Mouse (Mus musculus) embryonic fibroblast, embryonic 13.5 days (primary cell): ENCODE results near the gene Capn12. TPM values are rescaled to one million over a fixed set of nuclear protein-coding genes. Genes with fewer than 3 reads are reported as not detected.

Source experiments
- H3K27ac ChIP-seq: 2 replicates; pipeline ENCODE4 v1.5.1; 2012; ENCODE audit warnings: low read length, control low read depth, inconsistent platforms; ENCODE audit not compliant: insufficient read depth
- H3K4me1 ChIP-seq: 2 replicates; pipeline ENCODE4 v1.6.1; 2011; ENCODE audit warnings: low read length; ENCODE audit not compliant: control insufficient read depth, insufficient read depth
- H3K4me3 ChIP-seq: 2 replicates; pipeline ENCODE4 v1.5.1; 2011; ENCODE audit warnings: mild to moderate bottlenecking, control low read depth, low read length; ENCODE audit not compliant: insufficient read depth
- CTCF ChIP-seq: IDR thresholded peaks from 2 replicates; pipeline ENCODE4 v1.5.1; 2011; ENCODE audit warnings: mild to moderate bottlenecking, control low read depth, low read length, moderate library complexity, borderline replicate concordance; ENCODE audit not compliant: insufficient read depth
- POLR2A ChIP-seq: IDR thresholded peaks from 2 replicates; pipeline ENCODE4 v1.6.1; 2011; ENCODE audit warnings: low read depth, mild to moderate bottlenecking, control low read depth, low read length, moderate library complexity
- polyA plus RNA-seq: library from polyadenylated mRNA; stranded (reverse); fragments of >200 nt; gene quantifications from 2 replicates; pipeline ENCODE4 v1.2.4, GENCODE M21; 2011; ENCODE audit warnings: low read depth; ENCODE audit not compliant: missing spikeins, insufficient read length

Gene Capn12
- polyA plus RNA-seq, 1 experiment: 0.23 TPM

GRCm38 (mm10) chr7:28929381-28929780, 48.2 kb downstream of the Capn12 start:
- TF ChIP-seq CTCF (no peak), POLR2A (no peak)
- Histone ChIP-seq H3K4me1 (peaks cover 45% of the 10 kb centered on the region), H3K27ac (peak overlapping the region; percentile 99)

GRCm38 (mm10) chr7:28930320-28931031, 49.3 kb downstream of the Capn12 start:
- Histone ChIP-seq H3K4me1 (peaks cover 41% of the 10 kb centered on the region), H3K27ac (peak overlapping the region; percentile 99), H3K4me3 (no peak overlapping the region)
- TF ChIP-seq CTCF (no peak), POLR2A (peak; percentile 40)

More at GRCm38 (mm10) chr7:28929381-28929780, 48.2 kb downstream of the Capn12 start:
- H3K4me3 ChIP-seq: no peak overlapping the region

GRCm38 (mm10) chr7:28931032-28931694, 49.9 kb downstream of the Capn12 start:
- peaks cover 39% of the 10 kb centered on the region for H3K4me1 ChIP-seq
- no peak for TF ChIP-seq POLR2A
- TF ChIP-seq CTCF: no peak

GRCm38 (mm10) chr7:28931695-28932039, 50.4 kb downstream of the Capn12 start:
- H3K27ac ChIP-seq: peak overlapping the region; percentile 99
- TF ChIP-seq POLR2A: no peak
- TF ChIP-seq CTCF: no peak
- peaks cover 42% of the 10 kb centered on the region for H3K4me1 ChIP-seq
- H3K4me3 ChIP-seq: no peak overlapping the region

More at GRCm38 (mm10) chr7:28931032-28931694, 49.9 kb downstream of the Capn12 start:
- Histone ChIP-seq H3K27ac (peak overlapping the region; percentile 99), H3K4me3 (no peak overlapping the region)

- TF ChIP-seq POLR2A: no peak
- TF ChIP-seq CTCF: no peak
- peaks cover 48% of the 10 kb centered on the region for H3K4me1 ChIP-seq
- peak overlapping the region; percentile 99 for H3K27ac ChIP-seq
- H3K4me3 ChIP-seq: no peak overlapping the region
Measured at GRCm38 (mm10) chr7:28932421-28933041, 51.3 kb downstream of the Capn12 start.

- Histone ChIP-seq H3K27ac (peak overlapping the region; percentile 11), H3K4me3 (no peak overlapping the region), H3K4me1 (peaks cover 51% of the 10 kb centered on the region)
- TF ChIP-seq CTCF (no peak), POLR2A (no peak)
Measured at GRCm38 (mm10) chr7:28933825-28934224, 52.6 kb downstream of the Capn12 start.

GRCm38 (mm10) chr7:28936787-28937186, 55.6 kb downstream of the Capn12 start:
- TF ChIP-seq CTCF: no peak
- peaks cover 44% of the 10 kb centered on the region for H3K4me1 ChIP-seq
- H3K4me3 ChIP-seq: no peak overlapping the region
- peak overlapping the region; percentile 39; the same call in 1 of the 2 replicates for H3K27ac ChIP-seq

- TF ChIP-seq CTCF: no peak
- TF ChIP-seq POLR2A: no peak
- Histone ChIP-seq H3K4me1 (peaks cover 43% of the 10 kb centered on the region), H3K4me3 (no peak overlapping the region), H3K27ac (no peak overlapping the region; the same call in 1 of the 2 replicates)
Measured at GRCm38 (mm10) chr7:28938654-28939053, 57.4 kb downstream of the Capn12 start.

GRCm38 (mm10) chr7:28939418-28940183, 58.4 kb downstream of the Capn12 start:
- Histone ChIP-seq H3K4me3 (no peak overlapping the region), H3K4me1 (peaks cover 46% of the 10 kb centered on the region), H3K27ac (peak overlapping the region; percentile 86; the same call in 1 of the 2 replicates)
- no peak for TF ChIP-seq CTCF
- TF ChIP-seq POLR2A: no peak
